Mouse (Mus musculus): ENCODE results near the gene Nup133.
"Not testable (repeated sequence)": the region's sequence is repeated elsewhere in the genome, so short reads cannot be mapped to it uniquely, and the experiment has no call there.

The Nup133 gene

GRCm38 (mm10) chr8:123948942-123949685 lies at the start of gene Nup133:
Gene Nup133 (minus strand): TSS chr8:123949265.
- DNase-seq: peak; percentile 99 to 100

- no peak for DNase-seq
Observed at GRCm38 (mm10) chr8:123993997-123994396, 44.9 kb upstream of the Nup133 start.

- no peak for DNase-seq
Observed at GRCm38 (mm10) chr8:123993597-123993996, 44.5 kb upstream of the Nup133 start.

GRCm38 (mm10) chr8:123992587-123992986 lies 43.5 kb upstream of the Nup133 start:
- no peak for DNase-seq

- no peak for DNase-seq
Observed at GRCm38 (mm10) chr8:123990277-123991049, 41.4 kb upstream of the Nup133 start.

- DNase-seq: no peak
Observed at GRCm38 (mm10) chr8:123989128-123989527, 40.1 kb upstream of the Nup133 start.

- no peak for DNase-seq
Observed at GRCm38 (mm10) chr8:123988605-123989038, 39.6 kb upstream of the Nup133 start.

- peak; percentile 92 to 97 for DNase-seq
Observed at GRCm38 (mm10) chr8:123982826-123983400, 33.8 kb upstream of the Nup133 start, which contains the start of gene Abcb10. Gene Abcb10 (minus strand): TSS chr8:123983122.

GRCm38 (mm10) chr8:123982291-123982793 lies 33.3 kb upstream of the Nup133 start:
- DNase-seq: peak in 1 of 2 experiments; percentile 53

- DNase-seq: no peak
Observed at GRCm38 (mm10) chr8:123981674-123982073, 32.6 kb upstream of the Nup133 start.

GRCm38 (mm10) chr8:123980239-123980638 lies 31.2 kb upstream of the Nup133 start:
- DNase-seq: no peak

- no peak for DNase-seq
Observed at GRCm38 (mm10) chr8:123978926-123979325, 29.9 kb upstream of the Nup133 start.

GRCm38 (mm10) chr8:123978166-123978838 lies 29.2 kb upstream of the Nup133 start:
- DNase-seq: peak; percentile 68 to 88

GRCm38 (mm10) chr8:123977499-123977898 lies 28.4 kb upstream of the Nup133 start:
- DNase-seq: no peak

- DNase-seq: no peak
Observed at GRCm38 (mm10) chr8:123973495-123973894, 24.4 kb upstream of the Nup133 start.

GRCm38 (mm10) chr8:123966896-123967295 lies 17.8 kb upstream of the Nup133 start:
- DNase-seq: no peak

GRCm38 (mm10) chr8:123961371-123961770 lies 12.3 kb upstream of the Nup133 start:
- no peak for DNase-seq

- DNase-seq: not testable (repeated sequence)
Observed at GRCm38 (mm10) chr8:123960556-123960955, 11.5 kb upstream of the Nup133 start.

GRCm38 (mm10) chr8:123960056-123960455 lies 11.0 kb upstream of the Nup133 start:
- no peak for DNase-seq

GRCm38 (mm10) chr8:123959473-123959872 lies 10.4 kb upstream of the Nup133 start:
- DNase-seq: no peak

- peak in 1 of 2 experiments; percentile 44 for DNase-seq
Observed at GRCm38 (mm10) chr8:123958130-123958529, 9.1 kb upstream of the Nup133 start.

- no peak for DNase-seq
Observed at GRCm38 (mm10) chr8:123954246-123954645, 5.2 kb upstream of the Nup133 start.

GRCm38 (mm10) chr8:123953686-123954085 lies 4.6 kb upstream of the Nup133 start:
- no peak for DNase-seq

All from lung, postnatal 4 days (tissue).